Mouse (Mus musculus) thymus, adult 2 months (tissue): ENCODE measurements around the gene Ggt6.

ENCODE experiments used
- CTCF ChIP-seq: fragments of 200-500 bp; IDR thresholded peaks from 2 replicates; pipeline ENCODE4 v1.5.1; 2012; ENCODE audit warnings: mild to moderate bottlenecking, control low read depth, low read length, moderate library complexity, borderline replicate concordance; ENCODE audit not compliant: control insufficient read depth, poor library complexity, insufficient read depth; ENCODE audit errors: extremely low read depth
- POLR2A ChIP-seq: fragments of 200-500 bp; IDR thresholded peaks from 2 replicates; pipeline ENCODE4 v1.6.1; 2012; ENCODE audit warnings: mild to moderate bottlenecking, low read length, control low read depth, moderate library complexity; ENCODE audit not compliant: control insufficient read depth, poor library complexity, insufficient read depth; ENCODE audit errors: extremely low read depth

DNA sequence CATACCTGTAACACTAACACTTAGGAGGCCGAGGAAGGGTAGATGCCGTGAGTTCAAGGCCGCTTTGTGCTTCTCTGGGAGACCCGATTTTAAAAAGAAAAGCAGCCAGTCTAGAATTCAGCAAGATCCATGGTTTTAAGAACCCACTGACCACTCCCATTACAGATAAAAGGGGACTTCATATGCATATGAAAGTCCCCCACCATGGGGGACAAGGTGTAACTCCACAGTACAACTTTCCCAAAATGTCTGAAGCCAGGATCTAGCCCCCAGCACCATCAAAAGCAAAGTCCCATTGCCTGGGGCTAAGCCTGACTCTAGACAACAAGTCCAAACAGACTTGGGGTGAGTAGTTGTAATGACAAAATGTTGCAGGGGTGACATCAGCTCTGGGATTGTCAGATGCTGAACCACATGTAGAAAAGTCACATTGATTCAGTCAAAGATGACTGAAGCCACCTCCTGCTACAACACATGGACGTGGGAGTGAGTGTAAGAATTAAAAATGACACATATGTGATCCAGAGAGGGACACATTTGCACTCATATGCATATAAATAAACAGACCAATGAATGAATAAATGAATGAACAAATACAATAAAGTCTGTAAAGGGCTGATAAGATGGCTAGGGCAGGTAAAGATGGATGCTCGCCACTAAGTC is 14.7 kb upstream of the Ggt6 start:
- TF ChIP-seq POLR2A (no peak), CTCF (no peak)
